ENCODE assay signal across 8 mouse cellular contexts in the genomic region with DNA sequence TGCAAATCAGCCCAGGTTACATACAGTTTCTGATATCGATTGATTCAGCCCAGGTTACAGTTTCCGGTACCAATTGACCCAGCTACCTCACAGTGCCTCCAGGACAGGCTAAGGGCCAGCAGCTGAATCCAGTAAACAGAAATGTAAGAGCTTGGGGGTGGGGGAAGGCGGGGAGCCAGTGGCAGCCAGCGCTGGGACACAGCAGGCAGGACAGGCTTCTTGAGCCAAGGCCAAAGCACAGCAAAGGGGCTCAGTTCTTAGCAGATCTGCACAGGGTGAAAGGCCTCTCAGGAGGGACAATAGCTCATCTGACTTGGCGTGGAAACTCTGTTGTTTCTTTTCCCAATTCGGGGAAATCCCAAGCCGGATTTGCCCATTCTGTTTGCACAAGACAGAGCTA. TPM values are rescaled to one million over a fixed set of nuclear protein-coding genes. Genes with fewer than 3 reads are reported as not detected.
DNase-seq lines count a peak whose midpoint lies in the region; ATAC-seq and TF ChIP-seq lines count a peak whose summit lies in the region.

No protein-coding gene starts in this region.

- H3K36me3 ChIP-seq in liver, adult 2 months (ENCODE audit: control insufficient read depth, insufficient read depth, low read length) = no peaks in the 10 kb centered on the region

- no peak for DNase-seq in frontal cortex, postnatal 14 days (ENCODE audit: low spot score in 2 of 2)
- DNase-seq in liver, adult 2 months (ENCODE audit: extremely low read depth, low read depth, low spot score) = peak; percentile 94
- DNase-seq in liver = no peak
- peak; percentile 77 for DNase-seq in gastrocnemius, adult 2 months
- DNase-seq in lung, postnatal 14 days = peak; percentile 42
- DNase-seq in thymus, postnatal 36 days = no peak
- DNase-seq in spleen, postnatal 10 days (ENCODE audit: low spot score in 2 of 2) = no peak

- H3K4me3 ChIP-seq in liver, adult 2 months (ENCODE audit: insufficient read depth, low read depth, low read length) = no peak overlapping the region
- H3K4me3 ChIP-seq in gastrocnemius, adult 2 months = no peak overlapping the region

- no peaks in the 10 kb centered on the region for H3K27me3 ChIP-seq in liver, adult 2 months (ENCODE audit: control insufficient read depth, insufficient read depth, low read length)

- intact Hi-C loops in gastrocnemius, adult 2 months (cut with DNase I) = no loop called here

- TF ChIP-seq CTCF in liver, adult 2 months (IDR thresholded peaks at IDR 0.05; ENCODE audit: low read depth, low read length) = no peak
- no peak for TF ChIP-seq CTCF in gastrocnemius, adult 2 months (IDR thresholded peaks at IDR 0.05)

- no peak for TF ChIP-seq POLR2A in liver, adult 2 months (IDR thresholded peaks at IDR 0.05; ENCODE audit: extremely low read depth, insufficient read depth, low read length)

- WGBS in liver, adult 2 months = 18% methylated on average over 7 of the region's 7 CpGs

- H3K4me1 ChIP-seq in liver, adult 2 months (ENCODE audit: control insufficient read depth, insufficient read depth, low read length) = peaks cover 9% of the 10 kb centered on the region

- H3K27ac ChIP-seq in liver, adult 2 months (replicated peaks; ENCODE audit: insufficient read depth, low read depth, low read length) = peak overlapping the region; percentile 12
- peak overlapping the region; percentile 67 for H3K27ac ChIP-seq in gastrocnemius, adult 2 months

- ATAC-seq in frontal cortex, adult (ENCODE audit: low TSS enrichment) = peak; percentile 23; the same call in 1 of the 2 replicates

- no peaks in the 10 kb centered on the region for H3K79me2 ChIP-seq in liver, adult 2 months (ENCODE audit: control insufficient read depth, insufficient read depth, low read length)

- no peak overlapping the region for H3K9ac ChIP-seq in liver, adult 2 months (ENCODE audit: low read depth, low read length)

RNA-seq across cellular contexts. Expression of a gene that starts 28.5 kb away (rescaled TPM):
- total RNA-seq in liver, adult 2 months (2014; rRNA removed) = 15.4 and 15.7 TPM in 2 replicates
- polyA plus RNA-seq in liver, adult 2 months (2012; rRNA removed) = 24.4 and 24.6 TPM in 2 replicates
- total RNA-seq in gastrocnemius, adult 2 months (2021) = 10 to 100 TPM; 12.0 to 12.4 TPM

Comparison
In these comparisons a context has a peak if more than half of its experiments do, and no peak if none do; other contexts are left out.
1. DNase-seq: peak in liver, adult 2 months (single experiment), gastrocnemius, adult 2 months (single experiment) and lung, postnatal 14 days (single experiment); none in frontal cortex, postnatal 14 days (0 of 2), liver (single experiment), thymus, postnatal 36 days (0 of 2) and spleen, postnatal 10 days (0 of 2).